Mouse (Mus musculus) liver, postnatal 0 days (tissue): ENCODE measurements around the gene B830017H08Rik.

ENCODE experiments used
- CTCF ChIP-seq: sonication (generic); IDR thresholded peaks from 2 replicates; pipeline ENCODE4 v1.5.1; 2016; ENCODE audit warnings: antibody characterized with exemption, low read depth
- EP300 ChIP-seq: IDR thresholded peaks from 2 replicates; pipeline ENCODE4 v1.6.1; 2016; ENCODE audit warnings: antibody characterized with exemption, low read depth, mild to moderate bottlenecking

DNA sequence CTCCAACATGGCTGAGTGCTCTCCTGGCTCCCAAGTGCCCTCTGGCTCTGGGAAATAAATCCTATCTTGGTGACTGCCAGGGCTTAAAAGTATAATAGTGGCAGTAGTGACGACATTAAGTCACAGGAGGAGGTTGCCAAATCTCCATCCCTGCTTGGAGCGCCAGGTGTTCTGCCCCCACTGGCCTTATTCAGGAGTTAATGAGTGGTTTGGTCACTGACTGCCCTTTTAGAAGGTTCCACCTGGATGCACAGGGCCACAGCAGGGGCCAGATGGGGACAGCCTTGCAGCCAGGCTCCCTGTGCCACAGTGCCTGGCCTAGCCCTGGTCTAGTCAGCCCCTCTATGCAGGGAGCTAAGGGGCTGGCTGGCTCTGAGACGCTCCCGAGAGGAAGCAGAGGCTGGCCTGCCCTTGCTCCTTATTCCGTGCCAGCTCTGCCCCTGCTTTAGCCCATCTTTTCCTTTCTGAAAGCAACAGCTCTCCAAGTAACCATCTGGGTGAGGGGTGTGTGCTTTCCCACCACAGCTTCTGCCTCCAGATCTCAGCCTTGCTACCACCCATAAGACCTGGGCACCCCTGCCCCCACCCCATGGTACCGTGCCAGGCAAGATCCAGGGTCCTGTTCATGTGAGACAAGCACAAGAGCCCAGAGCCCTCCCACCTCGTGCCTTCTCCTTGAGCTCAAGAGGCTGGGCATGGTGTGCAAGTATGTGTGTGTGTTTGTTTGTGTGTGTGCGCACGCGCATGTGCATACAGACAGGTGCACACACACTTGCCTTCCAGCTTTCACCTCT, 2.3 kb upstream of the B830017H08Rik start:
- TF ChIP-seq CTCF: no peak
- no peak for TF ChIP-seq EP300
